Mouse (Mus musculus): ENCODE measurements around the gene Serinc1.
"Not testable (repeated sequence)": the region's sequence is repeated elsewhere in the genome, so short reads cannot be mapped to it uniquely, and the experiment has no call there.

The Serinc1 gene

DNA sequence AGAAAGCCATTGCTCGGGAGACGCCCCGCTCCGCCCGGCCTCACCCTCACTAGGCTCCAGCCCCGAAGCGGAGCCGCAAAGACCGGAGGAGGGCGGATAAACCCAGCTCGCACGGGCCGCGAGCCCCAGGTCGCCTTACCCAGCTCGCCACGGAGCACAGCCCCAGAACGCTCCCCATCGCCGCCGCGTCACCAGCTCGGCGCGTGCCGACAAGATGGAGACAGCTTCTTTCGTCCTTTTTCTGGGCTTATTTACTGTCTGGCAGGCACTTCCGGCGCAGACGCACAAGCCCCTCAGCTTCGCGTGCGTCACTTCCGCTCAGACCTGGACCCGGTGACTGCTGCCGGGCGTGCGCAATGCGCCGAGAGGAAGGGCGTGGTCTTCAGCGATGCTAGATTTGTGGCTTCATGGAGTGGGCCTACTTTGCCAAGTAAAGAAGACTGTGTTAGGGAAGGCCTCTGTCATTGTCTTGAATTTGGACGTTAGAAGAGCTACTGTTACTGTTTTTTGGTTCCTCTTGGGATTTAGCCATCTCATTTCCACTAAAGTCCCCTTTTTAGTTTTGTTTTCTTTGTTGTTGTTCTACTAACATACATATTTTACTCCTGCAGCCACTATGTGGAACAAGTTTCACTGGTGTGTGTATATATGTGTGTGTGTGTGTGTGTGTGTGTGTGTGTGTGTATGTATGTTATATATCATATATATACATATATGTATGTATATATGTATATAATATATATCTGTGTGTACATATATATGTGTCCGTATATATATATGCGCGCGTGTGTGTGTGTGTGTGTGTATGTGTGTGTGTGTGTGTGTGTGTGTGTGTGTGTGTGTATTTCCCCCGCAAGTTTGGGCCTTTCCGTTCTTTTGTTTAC lies at the start of gene Serinc1:
Gene Serinc1, minus strand, starts transcription at position 313 of the 884 bp plus-strand sequence.
- DNase-seq (ENCODE audit: low read depth, low spot score) = peak; percentile 99

DNA sequence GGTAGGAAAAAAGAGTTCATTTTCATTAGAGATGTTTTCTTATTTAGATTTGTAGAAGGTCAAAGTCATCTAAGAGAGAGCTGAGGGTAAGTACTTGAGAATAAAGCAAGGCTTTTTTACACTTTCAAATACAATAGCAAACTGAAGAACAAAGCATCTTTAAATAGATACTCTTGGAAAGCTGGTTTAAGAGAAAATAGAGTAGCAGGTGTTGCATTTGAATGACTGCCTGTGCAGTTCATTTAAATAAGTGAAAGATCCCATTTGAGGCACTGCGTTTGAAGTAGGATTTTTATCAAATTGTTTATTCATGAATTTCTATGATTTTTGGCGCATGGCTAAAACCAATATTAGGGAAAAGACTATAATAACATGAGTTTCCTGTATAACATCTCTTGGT lies 44.4 kb upstream of the Serinc1 start:
- no peak for DNase-seq (ENCODE audit: low read depth, low spot score)

DNA sequence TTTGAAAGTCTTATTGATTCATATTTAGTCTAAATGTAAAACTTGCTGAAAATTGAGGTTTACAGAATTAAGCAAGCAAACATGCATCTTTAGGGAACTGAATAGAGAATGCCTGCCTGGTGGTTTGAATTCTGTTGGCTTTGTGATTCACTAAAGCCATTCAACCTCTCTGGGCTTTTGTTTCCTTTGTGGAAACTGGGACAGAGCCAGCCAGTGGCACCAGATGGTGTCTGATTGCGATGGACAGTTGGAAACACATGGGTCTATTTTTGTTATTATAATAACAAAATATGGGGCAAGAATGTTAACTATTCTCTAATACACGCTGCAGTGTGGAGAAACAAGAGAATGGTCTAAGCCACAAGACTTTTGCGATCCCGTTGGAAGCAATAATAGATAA lies 39.8 kb upstream of the Serinc1 start:
- peak; percentile 85 for DNase-seq (ENCODE audit: low read depth, low spot score)

- peak; percentile 69 for DNase-seq (ENCODE audit: low read depth, low spot score)
Measured at GRCm38 (mm10) chr10:57571211-57571730, 38.9 kb upstream of the Serinc1 start.

- DNase-seq (ENCODE audit: low read depth, low spot score) = peak; percentile 70
Measured at GRCm38 (mm10) chr10:57569023-57569931, 36.9 kb upstream of the Serinc1 start.

DNA sequence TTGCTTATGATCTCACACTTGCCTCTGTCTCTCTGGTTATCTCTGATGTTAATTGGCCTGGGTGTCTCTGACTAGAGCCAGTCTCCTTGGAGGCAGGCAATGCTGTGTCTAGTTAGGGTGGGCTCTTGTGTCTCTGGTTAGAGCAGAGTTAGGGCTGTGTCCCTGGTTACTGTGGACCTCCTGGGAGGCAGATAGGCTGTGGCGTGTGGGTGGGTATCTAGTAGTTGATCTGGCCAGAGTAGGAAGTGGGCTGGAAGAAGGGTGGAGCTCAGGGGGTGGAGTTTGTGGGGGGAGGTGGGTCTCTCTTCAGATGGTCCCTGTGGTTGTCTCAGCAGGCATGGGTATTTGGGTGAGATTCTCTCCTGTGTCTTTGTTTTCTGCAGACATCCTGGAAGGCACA lies 33.9 kb upstream of the Serinc1 start:
- DNase-seq (ENCODE audit: low read depth, low spot score) = no peak

GRCm38 (mm10) chr10:57557597-57557996 lies 25.3 kb upstream of the Serinc1 start:
- peak; percentile 39 for DNase-seq (ENCODE audit: low read depth, low spot score)

DNA sequence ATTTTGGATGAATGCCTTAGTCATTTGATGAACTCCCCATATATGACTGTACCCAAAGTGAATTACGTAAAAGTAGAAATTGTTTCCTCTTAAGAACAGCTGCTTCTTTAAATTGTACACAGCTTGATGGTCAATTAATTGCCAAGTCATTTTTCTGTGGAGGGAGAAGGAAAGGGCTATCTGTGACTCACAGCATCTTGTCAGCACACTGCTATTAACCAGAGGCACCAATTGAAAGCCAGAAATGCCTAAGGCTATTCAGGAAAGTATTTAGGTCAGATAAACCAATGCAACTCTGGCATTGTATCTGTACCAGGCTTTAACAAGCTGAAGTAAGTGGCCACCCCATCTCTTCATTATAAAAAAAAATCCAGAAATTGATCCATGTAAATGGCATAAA lies 21.4 kb upstream of the Serinc1 start:
- DNase-seq (ENCODE audit: low read depth, low spot score) = no peak

- peak; percentile 52 for DNase-seq (ENCODE audit: low read depth, low spot score)
Measured at GRCm38 (mm10) chr10:57549631-57550030, 17.3 kb upstream of the Serinc1 start.

DNA sequence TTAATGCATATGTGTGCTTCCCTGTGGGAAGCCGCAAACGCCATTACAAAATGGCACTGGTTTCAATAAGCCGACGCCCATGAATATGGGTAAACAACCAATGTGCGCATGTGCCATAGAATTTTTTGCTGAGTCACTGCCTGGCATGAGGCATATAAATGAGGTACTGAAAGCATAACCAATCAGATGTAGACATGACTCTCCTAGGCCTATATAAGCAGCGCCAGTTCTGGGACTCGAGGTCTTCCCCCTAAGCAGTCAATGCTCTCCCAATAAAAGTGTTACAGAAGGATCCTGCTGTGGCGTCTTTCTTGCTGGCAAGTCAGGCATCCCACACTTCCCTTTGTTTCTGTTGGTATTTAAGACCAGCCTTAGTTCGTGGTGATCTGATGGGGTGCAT lies 11.6 kb upstream of the Serinc1 start:
- DNase-seq (ENCODE audit: low read depth, low spot score) = not testable (repeated sequence)

DNA sequence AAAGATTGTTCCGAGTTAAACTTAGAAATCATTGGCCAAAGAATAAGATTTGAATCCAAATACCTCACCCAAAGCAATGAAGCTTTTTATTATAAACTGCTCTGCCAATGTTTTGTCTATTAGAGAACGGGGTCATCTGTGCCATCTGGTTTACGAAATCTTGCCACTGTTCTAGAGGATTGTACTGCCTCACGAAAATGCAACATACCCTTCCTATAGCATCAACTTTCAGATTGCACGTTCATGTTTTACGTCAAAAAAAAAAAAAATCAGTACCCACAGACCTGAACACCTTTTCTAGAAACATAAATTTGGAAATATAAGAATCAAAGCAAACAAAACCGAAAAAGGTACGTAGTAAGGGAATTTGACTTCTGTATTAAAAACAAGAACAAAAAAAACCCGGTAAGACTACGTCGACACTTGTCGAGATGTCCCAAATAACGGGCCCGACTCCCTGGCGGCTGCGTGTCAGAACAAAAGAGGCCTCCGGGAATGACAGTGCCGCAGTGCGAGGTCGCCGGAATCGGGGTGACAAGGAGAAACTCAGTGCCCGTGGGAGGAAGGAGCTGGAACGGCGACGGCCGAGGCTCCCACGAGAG lies 613 bp downstream of the Serinc1 start:
- DNase-seq (ENCODE audit: low read depth, low spot score) = peak; percentile 19

- DNase-seq (ENCODE audit: low read depth, low spot score) = peak; percentile 80
Measured at GRCm38 (mm10) chr10:57531076-57531475, 1.3 kb downstream of the Serinc1 start.

DNA sequence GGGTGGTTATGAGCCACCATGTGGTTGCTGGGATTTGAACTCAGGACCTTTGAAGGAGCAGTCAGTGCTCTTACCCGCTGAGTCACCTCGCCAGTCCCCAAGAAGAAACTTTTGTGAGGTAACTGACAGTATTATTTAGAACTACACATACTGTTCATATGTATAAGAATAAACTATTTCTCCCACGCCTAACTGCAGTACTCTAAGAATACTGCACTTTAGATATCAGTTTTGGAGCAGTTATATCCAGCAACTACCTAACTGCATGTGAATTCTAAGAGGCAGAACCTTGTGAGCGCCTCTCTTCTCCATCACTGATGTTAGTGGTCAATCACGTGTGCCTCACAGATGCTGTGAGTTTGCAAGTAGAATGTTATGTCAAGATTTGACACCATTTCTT lies 5.9 kb downstream of the Serinc1 start:
- DNase-seq (ENCODE audit: low read depth, low spot score) = no peak

- DNase-seq (ENCODE audit: low read depth, low spot score) = peak; percentile 26
Measured at GRCm38 (mm10) chr10:57515278-57515677, 17.1 kb downstream of the Serinc1 start.

DNA sequence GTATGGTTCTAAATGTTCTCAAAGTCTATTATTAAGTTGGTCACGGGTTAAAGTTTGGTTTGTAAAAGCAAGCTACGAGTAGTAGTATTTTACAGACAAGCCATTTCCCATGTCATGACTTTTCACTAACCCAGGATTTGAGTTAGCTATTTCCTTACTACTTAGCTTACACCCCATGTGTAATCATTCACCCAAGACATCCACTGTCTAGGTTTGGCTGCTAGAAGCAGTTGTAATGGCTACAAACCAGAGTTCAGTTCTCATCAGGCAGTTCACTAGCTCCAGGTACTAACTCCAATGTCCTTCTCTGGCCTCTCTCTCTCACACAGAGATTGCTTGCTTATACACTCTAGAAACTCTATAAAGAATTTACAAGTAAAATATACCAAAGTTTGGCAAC lies 17.7 kb downstream of the Serinc1 start:
- DNase-seq (ENCODE audit: low read depth, low spot score) = no peak

GRCm38 (mm10) chr10:57499414-57500156 lies 32.7 kb downstream of the Serinc1 start:
- peak; percentile 41 for DNase-seq (ENCODE audit: low read depth, low spot score)

DNA sequence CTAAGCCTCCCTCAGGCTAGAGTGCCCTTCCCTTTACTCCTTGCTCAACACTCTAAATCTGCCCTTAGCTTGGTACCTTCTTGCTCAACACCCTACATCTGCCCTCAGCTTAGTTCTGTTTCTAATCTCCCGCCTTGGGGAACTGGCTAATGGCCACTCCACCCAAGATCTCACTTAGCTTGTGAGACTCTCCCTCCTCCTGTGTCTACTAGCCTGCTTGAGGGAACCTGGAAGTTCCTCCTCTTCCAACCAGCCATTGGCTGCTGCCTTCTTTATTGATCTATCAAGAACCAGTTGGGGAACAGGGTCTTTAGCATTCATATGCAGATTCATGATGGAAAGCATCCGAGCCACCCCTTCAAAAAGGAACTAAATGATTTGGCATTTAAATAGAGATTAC lies 40.3 kb downstream of the Serinc1 start:
- DNase-seq (ENCODE audit: low read depth, low spot score) = no peak

GRCm38 (mm10) chr10:57488591-57488990 lies 43.7 kb downstream of the Serinc1 start:
- peak; percentile 12 for DNase-seq (ENCODE audit: low read depth, low spot score)

DNA sequence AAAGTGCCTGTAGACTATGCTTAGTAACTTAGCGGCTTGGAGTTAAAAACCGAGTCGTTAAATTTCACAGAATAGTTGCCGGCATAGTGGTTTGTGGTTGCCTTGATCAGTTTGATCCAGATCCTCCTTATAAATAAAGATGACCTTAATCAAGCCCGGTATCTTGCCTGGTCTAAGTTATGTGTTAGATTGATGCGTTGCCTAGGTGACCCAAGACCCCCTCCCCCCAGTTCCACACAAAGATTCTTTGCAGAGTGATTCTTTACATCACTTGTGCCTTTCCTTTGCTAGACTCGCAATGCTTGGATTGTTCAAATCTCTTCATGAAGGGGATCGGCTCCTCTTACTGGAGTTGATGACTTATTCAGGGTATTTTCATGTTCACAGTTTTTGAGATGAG lies 45.1 kb downstream of the Serinc1 start:
- DNase-seq (ENCODE audit: low read depth, low spot score) = peak; percentile 18

DNA sequence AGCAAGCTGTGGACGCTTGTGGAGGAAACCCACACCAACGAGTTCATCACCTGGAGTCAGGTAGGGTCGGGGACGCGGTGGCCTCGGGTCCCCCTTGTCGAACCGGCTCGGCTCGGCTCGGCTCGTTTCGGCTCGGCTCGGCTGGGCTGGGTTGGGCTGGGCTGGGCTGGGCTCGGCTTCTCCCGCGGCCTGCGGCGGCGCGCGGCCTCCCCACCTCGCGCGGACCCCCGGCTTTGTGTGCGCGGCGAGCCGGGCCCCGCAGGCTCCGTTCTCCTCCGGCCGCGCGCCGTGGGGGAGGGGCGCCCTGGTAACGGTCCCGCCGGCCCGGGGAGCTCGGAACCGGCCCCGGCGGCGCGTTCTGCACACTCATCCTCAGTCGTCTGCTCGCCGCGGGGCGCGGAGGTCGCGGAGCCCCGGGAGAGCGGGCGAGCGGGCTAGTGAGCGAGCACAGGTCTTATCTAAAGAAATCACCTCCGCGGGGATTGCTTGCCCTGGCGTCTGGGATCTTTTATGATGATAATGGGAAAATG lies 45.7 kb downstream of the Serinc1 start:
- DNase-seq (ENCODE audit: low read depth, low spot score) = no peak
